Mouse (Mus musculus) forebrain, embryonic 14.5 days (tissue): ENCODE results near the gene Milr1. TPM values are rescaled to one million over a fixed set of nuclear protein-coding genes. Genes with fewer than 3 reads are reported as not detected.
"Not testable (repeated sequence)": the region's sequence is repeated elsewhere in the genome, so short reads cannot be mapped to it uniquely, and the experiment has no call there.

Source experiments
- ATAC-seq: fragments of 200-750 bp; cut with Nextera tagmentation; 2 replicates; pipeline ENCODE4 v1.8.0; 2017; ENCODE audit warnings: mild to moderate bottlenecking, moderate library complexity
- DNase-seq: peaks from one replicate; pipeline ENCODE4 v3.0.0-alpha.2; 2015; ENCODE audit warnings: low spot score
- H3K27ac ChIP-seq: fragments of 300-500 bp; sonication (generic); 2 replicates; pipeline ENCODE4 v1.5.1; 2014; ENCODE audit warnings: low read depth, mild to moderate bottlenecking, control low read depth, low read length, moderate library complexity
- H3K27me3 ChIP-seq: fragments of 300-500 bp; sonication (generic); replicated peaks from 2 replicates; pipeline ENCODE4 v1.6.1; 2014; ENCODE audit warnings: low read length, control low read depth, mixed read lengths; ENCODE audit not compliant: control insufficient read depth, insufficient read depth
- H3K36me3 ChIP-seq: fragments of 300-500 bp; sonication (generic); 2 replicates; pipeline ENCODE4 v1.6.1; 2014; ENCODE audit warnings: low read length, control low read depth; ENCODE audit not compliant: control insufficient read depth, insufficient read depth
- H3K4me1 ChIP-seq: fragments of 300-500 bp; sonication (generic); 2 replicates; pipeline ENCODE4 v1.6.1; 2014; ENCODE audit warnings: antibody characterized with exemption, low read length, control low read depth; ENCODE audit not compliant: control insufficient read depth, insufficient read depth
- H3K4me2 ChIP-seq: fragments of 300-500 bp; sonication (generic); 2 replicates; pipeline ENCODE4 v1.6.1; 2014; ENCODE audit warnings: mild to moderate bottlenecking, control low read depth, low read length
- H3K4me3 ChIP-seq: fragments of 300-500 bp; sonication (generic); 2 replicates; pipeline ENCODE4 v1.5.1; 2014; ENCODE audit warnings: low read depth, low read length, control low read depth
- H3K9ac ChIP-seq: fragments of 300-500 bp; sonication (generic); 2 replicates; pipeline ENCODE4 v1.6.1; 2014; ENCODE audit warnings: mild to moderate bottlenecking, low read length, control low read depth, moderate library complexity
- H3K9me3 ChIP-seq: fragments of 300-500 bp; sonication (generic); replicated peaks from 2 replicates; pipeline ENCODE4 v1.6.1; 2016; ENCODE audit warnings: low read length, control low read depth, mixed read lengths; ENCODE audit not compliant: control insufficient read depth
- WGBS: fragments of 180-500 bp; shearing (Covaris S2); extraction: QIAGEN DNeasy Blood & Tissue Kit; methylation state at CpG from one replicate; pipeline ENCODE4 v1.1.7; 2014; 5-methylcytosine and 5-hydroxymethylcytosine counted together
- polyA plus RNA-seq: library from polyadenylated mRNA; unstranded; fragments of >200 nt; fragmentation: Nextera tagmentation; extraction: Ambion mirVana; gene quantifications from 2 replicates; pipeline ENCODE4 v1.2.1, GENCODE M21; 2014

Gene Milr1
- polyA plus RNA-seq, 1 experiment from 2014 or later, result 0.61 TPM

- DNase-seq, result no peak
- Histone ChIP-seq H3K27ac (no peak overlapping the region), H3K4me3 (no peak overlapping the region), H3K4me1 (peaks cover 10% of the 10 kb centered on the region), H3K9me3 (no peaks in the 10 kb centered on the region), H3K4me2 (no peak overlapping the region), H3K9ac (no peak overlapping the region), H3K36me3 (no peaks in the 10 kb centered on the region), H3K27me3 (no peaks in the 10 kb centered on the region)
- ATAC-seq, result no peak
- 97% methylated on average over 3 of the region's 3 CpGs for WGBS
Observed at GRCm38 (mm10) chr11:106741826-106742225, 9.2 kb upstream of the Milr1 start.

- DNase-seq, result peak; percentile 73
- no peak for ATAC-seq
- H3K27ac ChIP-seq, result no peak overlapping the region
- H3K9ac ChIP-seq, result no peak overlapping the region
- no peak overlapping the region for H3K4me3 ChIP-seq
- H3K4me2 ChIP-seq, result no peak overlapping the region
- no peaks in the 10 kb centered on the region for H3K36me3 ChIP-seq
- H3K27me3 ChIP-seq, result no peaks in the 10 kb centered on the region
- WGBS, result 51% methylated on average over 6 of the region's 6 CpGs
- no peaks in the 10 kb centered on the region for H3K9me3 ChIP-seq
- H3K4me1 ChIP-seq, result peaks cover 4% of the 10 kb centered on the region
Observed at GRCm38 (mm10) chr11:106742388-106742841, 8.6 kb upstream of the Milr1 start.

- WGBS, result 93% methylated on average over 5 of the region's 5 CpGs
- ATAC-seq, result no peak
Observed at GRCm38 (mm10) chr11:106744949-106745348, 6.1 kb upstream of the Milr1 start.

GRCm38 (mm10) chr11:106749557-106750120 lies 1.4 kb upstream of the Milr1 start:
- DNase-seq, H3K9ac ChIP-seq, H3K27ac ChIP-seq, H3K4me1 ChIP-seq, H3K36me3 ChIP-seq, H3K4me3 ChIP-seq, H3K4me2 ChIP-seq, ATAC-seq, H3K9me3 ChIP-seq, H3K27me3 ChIP-seq: not testable (repeated sequence)
- WGBS, result 95% methylated on average over 7 of the region's 7 CpGs

More at GRCm38 (mm10) chr11:106744949-106745348, 6.1 kb upstream of the Milr1 start:
- H3K9ac ChIP-seq, result no peak overlapping the region
- no peak overlapping the region for H3K4me2 ChIP-seq
- H3K4me1 ChIP-seq, result no peaks in the 10 kb centered on the region
- DNase-seq, result no peak
- H3K36me3 ChIP-seq, result no peaks in the 10 kb centered on the region
- H3K27ac ChIP-seq, result no peak overlapping the region
- H3K27me3 ChIP-seq, result no peaks in the 10 kb centered on the region
- 0 out of 2 replicates have a peak, but pooled peaks cover 2% of the 10 kb centered on the region for H3K9me3 ChIP-seq
- H3K4me3 ChIP-seq, result no peak overlapping the region

GRCm38 (mm10) chr11:106750121-106750751 lies 790 bp upstream of the Milr1 start, which contains the start of gene Pecam1:
Gene Pecam1, minus strand, starts transcription at chr11:106750628.
- Histone ChIP-seq H3K9me3 (0 out of 2 replicates have a peak, but pooled peaks cover 2% of the 10 kb centered on the region), H3K4me1 (no peaks in the 10 kb centered on the region), H3K4me3 (no peak within 1 kb of the TSS), H3K27me3 (no peaks in the 10 kb centered on the region), H3K4me2 (no peak within 1 kb of the TSS), H3K27ac (no peak within 1 kb of the TSS), H3K36me3 (no peaks in the 10 kb centered on the region), H3K9ac (no peak within 1 kb of the TSS)
- DNase-seq (no peak), ATAC-seq (no peak)
- 88% methylated on average over 13 of the region's 13 CpGs for WGBS

GRCm38 (mm10) chr11:106752103-106752502 lies 1.1 kb downstream of the Milr1 start:
- H3K4me2 ChIP-seq, result no peak overlapping the region
- no peak overlapping the region for H3K27ac ChIP-seq
- DNase-seq (no peak), ATAC-seq (no peak)
- WGBS, result 90% methylated on average over 7 of the region's 7 CpGs
- H3K9ac ChIP-seq, result no peak overlapping the region
- no peaks in the 10 kb centered on the region for H3K36me3 ChIP-seq
- 0 out of 2 replicates have a peak, but pooled peaks cover 2% of the 10 kb centered on the region for H3K9me3 ChIP-seq
- no peak overlapping the region for H3K4me3 ChIP-seq
- H3K27me3 ChIP-seq, result no peaks in the 10 kb centered on the region
- no peaks in the 10 kb centered on the region for H3K4me1 ChIP-seq

GRCm38 (mm10) chr11:106753314-106753713 lies 2.3 kb downstream of the Milr1 start:
- H3K4me3 ChIP-seq, result no peak overlapping the region
- no peak overlapping the region for H3K4me2 ChIP-seq
- no peaks in the 10 kb centered on the region for H3K36me3 ChIP-seq
- H3K9ac ChIP-seq, result no peak overlapping the region
- H3K4me1 ChIP-seq, result no peaks in the 10 kb centered on the region
- ATAC-seq (no peak), DNase-seq (no peak)
- no peaks in the 10 kb centered on the region for H3K9me3 ChIP-seq
- 85% methylated on average over 6 of the region's 6 CpGs for WGBS
- no peaks in the 10 kb centered on the region for H3K27me3 ChIP-seq
- no peak overlapping the region for H3K27ac ChIP-seq

GRCm38 (mm10) chr11:106755583-106755982 lies 4.6 kb downstream of the Milr1 start:
- Histone ChIP-seq H3K36me3 (no peaks in the 10 kb centered on the region), H3K4me1 (no peaks in the 10 kb centered on the region), H3K27me3 (no peaks in the 10 kb centered on the region), H3K4me3 (no peak overlapping the region), H3K9me3 (no peaks in the 10 kb centered on the region), H3K9ac (no peak overlapping the region), H3K27ac (no peak overlapping the region), H3K4me2 (no peak overlapping the region)
- no peak for ATAC-seq
- 21% methylated on average over 5 of the region's 5 CpGs for WGBS
- DNase-seq, result no peak

GRCm38 (mm10) chr11:106759028-106759427 lies 8.0 kb downstream of the Milr1 start:
- Histone ChIP-seq H3K4me3 (no peak overlapping the region), H3K27me3 (no peaks in the 10 kb centered on the region), H3K36me3 (no peaks in the 10 kb centered on the region), H3K4me2 (no peak overlapping the region), H3K4me1 (no peaks in the 10 kb centered on the region), H3K9me3 (no peaks in the 10 kb centered on the region), H3K9ac (no peak overlapping the region), H3K27ac (no peak overlapping the region)
- WGBS, result 93% methylated on average over 3 of the region's 3 CpGs
- DNase-seq (no peak), ATAC-seq (no peak)
